Mouse (Mus musculus) myocyte (in vitro differentiated cells): Measurements from ENCODE around the gene Glrx5.

ENCODE experiments used
- E2F4 ChIP-seq: IDR thresholded peaks from one replicate; pipeline ENCODE4 v1.6.1; 2011; ENCODE audit warnings: mild to moderate bottlenecking, control low read depth, moderate library complexity; ENCODE audit not compliant: insufficient read depth
- MAX ChIP-seq: IDR thresholded peaks from one replicate; pipeline ENCODE4 v1.6.1; 2011; ENCODE audit warnings: low read depth, mild to moderate bottlenecking, control low read depth
- TCF3 ChIP-seq: IDR thresholded peaks from one replicate; pipeline ENCODE4 v1.6.1; 2011; ENCODE audit warnings: low read depth, control low read depth; ENCODE audit not compliant: insufficient read length

- no peak for TF ChIP-seq TCF3
- no peak for TF ChIP-seq MAX
- no peak for TF ChIP-seq E2F4
These were observed 22.2 kb upstream of the Glrx5 start for GRCm38 (mm10) chr12:105010213-105010790.
